Mouse (Mus musculus) embryonic facial prominence, embryonic 13.5 days (tissue): ENCODE results near the gene A230050P20Rik. TPM values are rescaled to one million over a fixed set of nuclear protein-coding genes. Genes with fewer than 3 reads are reported as not detected.

Experiments used
- ATAC-seq: fragments of 200-750 bp; cut with Nextera tagmentation; 2 replicates; pipeline ENCODE4 v1.8.0; 2017; ENCODE audit warnings: low read depth; ENCODE audit not compliant: insufficient number of reproducible peaks, insufficient read depth, low FRiP score, low TSS enrichment
- H3K27ac ChIP-seq: fragments of 300-500 bp; sonication (generic); 2 replicates; pipeline ENCODE4 v1.5.1; 2015; ENCODE audit warnings: moderate library complexity, mild to moderate bottlenecking, inconsistent platforms
- H3K27me3 ChIP-seq: fragments of 300-500 bp; sonication (generic); 2 replicates; pipeline ENCODE4 v1.6.1; 2015; ENCODE audit warnings: mild to moderate bottlenecking, inconsistent platforms
- H3K36me3 ChIP-seq: fragments of 300-500 bp; sonication (generic); 2 replicates; pipeline ENCODE4 v1.6.1; 2015; ENCODE audit warnings: mild to moderate bottlenecking, inconsistent platforms
- H3K4me1 ChIP-seq: fragments of 300-500 bp; sonication (generic); 2 replicates; pipeline ENCODE4 v1.6.1; 2015; ENCODE audit warnings: inconsistent platforms
- H3K4me2 ChIP-seq: fragments of 300-500 bp; sonication (generic); 2 replicates; pipeline ENCODE4 v1.6.1; 2015; ENCODE audit warnings: moderate library complexity, mild to moderate bottlenecking, inconsistent platforms
- H3K4me3 ChIP-seq: fragments of 300-500 bp; sonication (generic); 2 replicates; pipeline ENCODE4 v1.5.1; 2015; ENCODE audit warnings: mild to moderate bottlenecking, inconsistent platforms
- H3K9ac ChIP-seq: fragments of 300-500 bp; sonication (generic); 2 replicates; pipeline ENCODE4 v1.6.1; 2015; ENCODE audit warnings: mild to moderate bottlenecking, inconsistent platforms
- H3K9me3 ChIP-seq: fragments of 300-500 bp; sonication (generic); 2 replicates; pipeline ENCODE4 v1.6.1; 2016; ENCODE audit warnings: inconsistent platforms
- WGBS: fragments of 180-500 bp; shearing (Covaris S2); methylation state at CpG from one replicate; pipeline ENCODE4 v1.1.7; 2015; ENCODE audit warnings: mixed read lengths; 5-methylcytosine and 5-hydroxymethylcytosine counted together
- polyA plus RNA-seq: library from polyadenylated mRNA; unstranded; fragments of >200 nt; fragmentation: Nextera tagmentation; extraction: Ambion mirVana; gene quantifications from 2 replicates; pipeline ENCODE4 v1.2.1, GENCODE M21; 2015

A230050P20Rik gene
- polyA plus RNA-seq, 1 experiment from 2014 or later = 7.5 TPM

DNA sequence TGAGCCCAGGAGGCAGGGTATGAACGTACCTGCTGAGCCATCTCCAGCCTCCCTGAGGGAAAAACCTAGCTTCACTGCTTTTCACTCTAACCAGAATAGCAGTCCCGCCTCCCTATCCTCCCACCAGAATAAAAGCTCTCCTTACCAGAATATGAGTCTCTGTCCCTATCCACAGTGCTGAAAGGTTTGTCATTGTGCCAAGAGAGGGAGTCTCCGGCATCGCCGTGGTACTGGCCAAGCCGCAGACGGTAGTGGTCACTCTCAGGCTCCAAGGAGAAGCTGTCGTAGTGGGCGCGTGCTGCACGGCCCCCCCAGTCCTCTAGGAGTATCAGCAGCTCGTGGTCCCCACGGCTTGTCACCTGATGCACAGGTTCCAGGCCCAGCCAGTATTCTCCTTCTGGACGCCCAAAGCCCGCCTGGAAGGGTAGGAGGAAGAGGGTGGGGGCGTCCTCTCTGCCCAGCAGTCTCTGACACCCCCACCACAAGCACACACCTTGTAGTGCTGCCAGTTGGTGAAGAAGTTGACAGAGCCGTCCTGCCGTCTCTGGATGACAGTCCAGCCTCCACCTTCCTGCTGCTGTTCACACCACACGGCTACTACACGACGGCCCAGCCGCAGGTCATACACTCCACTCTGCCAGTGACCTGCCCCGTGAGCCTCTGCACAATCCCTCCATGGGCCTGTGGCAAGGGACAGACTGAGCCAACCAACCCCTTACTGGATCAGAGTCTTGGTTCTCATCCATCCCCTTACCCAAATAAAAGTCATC is 6.8 kb downstream of the A230050P20Rik start:
- H3K9ac ChIP-seq = peak overlapping the region; percentile 21; the same call in 1 of the 2 replicates
- WGBS = 68% methylated on average over 23 of the region's 23 CpGs
- no peak for ATAC-seq
- H3K27me3 ChIP-seq = peaks cover 15% of the 10 kb centered on the region
- H3K4me1 ChIP-seq = peaks cover 7% of the 10 kb centered on the region
- H3K4me2 ChIP-seq = no peak overlapping the region
- H3K27ac ChIP-seq = no peak overlapping the region
- H3K4me3 ChIP-seq = no peak overlapping the region
- H3K9me3 ChIP-seq = no peaks in the 10 kb centered on the region
- H3K36me3 ChIP-seq = no peaks in the 10 kb centered on the region

DNA sequence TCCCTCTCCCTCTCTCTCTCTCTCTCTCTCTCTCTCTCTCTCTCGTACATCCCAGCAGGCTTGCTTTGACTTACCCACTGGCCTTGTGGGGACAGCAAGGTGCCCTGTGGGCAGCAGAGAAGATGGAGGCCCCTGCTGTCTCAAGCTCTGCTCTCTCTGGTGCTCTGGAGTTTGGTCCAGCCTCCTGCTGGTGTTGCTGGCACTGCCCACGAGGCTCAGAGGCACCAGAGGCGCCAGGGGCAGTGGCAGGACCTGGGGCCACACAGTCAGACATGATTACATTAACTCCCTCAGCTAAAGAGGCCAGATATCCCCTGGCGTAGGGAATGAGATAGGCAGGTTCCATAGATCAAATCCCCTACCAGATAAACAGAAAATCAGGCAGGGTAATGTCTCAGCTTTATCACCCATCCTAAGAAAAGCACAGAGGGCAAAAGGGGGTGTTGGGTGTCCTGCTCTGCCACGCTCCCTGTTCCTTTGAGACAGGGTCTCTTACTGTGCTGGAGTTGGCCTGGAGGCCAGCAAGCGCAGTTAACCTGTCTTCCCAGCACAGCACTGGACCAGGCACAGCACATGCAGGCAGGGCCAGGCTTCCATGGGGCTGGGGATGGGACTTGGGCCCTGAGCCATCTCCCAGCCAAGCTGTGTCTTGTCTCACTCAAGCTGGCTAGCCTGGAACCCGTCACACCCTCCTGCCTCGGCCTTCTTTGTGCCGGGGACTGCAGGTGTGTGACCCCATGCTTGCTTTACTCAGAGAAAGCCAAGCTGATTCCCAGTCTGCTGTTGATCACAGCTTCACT is 8.1 kb downstream of the A230050P20Rik start:
- Histone ChIP-seq H3K4me3 (no peak overlapping the region), H3K4me2 (no peak overlapping the region), H3K27me3 (peaks cover 2% of the 10 kb centered on the region; the same call in 1 of the 2 replicates), H3K36me3 (no peaks in the 10 kb centered on the region), H3K9me3 (no peaks in the 10 kb centered on the region), H3K27ac (no peak overlapping the region), H3K9ac (no peak overlapping the region), H3K4me1 (peaks cover 7% of the 10 kb centered on the region)
- no peak for ATAC-seq
- WGBS = 63% methylated on average over 9 of the region's 9 CpGs

- ATAC-seq = no peak
- Histone ChIP-seq H3K27me3 (no peaks in the 10 kb centered on the region), H3K36me3 (no peaks in the 10 kb centered on the region), H3K4me1 (peaks cover 7% of the 10 kb centered on the region), H3K4me3 (peak overlapping the region; percentile 49), H3K9me3 (no peaks in the 10 kb centered on the region), H3K27ac (peak overlapping the region; percentile 55), H3K4me2 (peak overlapping the region; percentile 66), H3K9ac (peak overlapping the region; percentile 49)
- WGBS = 37% methylated on average over 14 of the region's 14 CpGs
These were observed 8.9 kb downstream of the A230050P20Rik start for GRCm38 (mm10) chr9:20877118-20878040.

- Histone ChIP-seq H3K9me3 (no peaks in the 10 kb centered on the region), H3K27ac (peak overlapping the region; percentile 93), H3K9ac (peak overlapping the region; percentile 80), H3K4me1 (peaks cover 7% of the 10 kb centered on the region), H3K27me3 (no peaks in the 10 kb centered on the region), H3K36me3 (no peaks in the 10 kb centered on the region), H3K4me2 (peak overlapping the region; percentile 66), H3K4me3 (peak overlapping the region; percentile 49)
- peak; percentile 96 for ATAC-seq
- under 1% methylated on average over 69 of the region's 69 CpGs for WGBS
These were observed 9.7 kb downstream of the A230050P20Rik start for GRCm38 (mm10) chr9:20878041-20878709.

DNA sequence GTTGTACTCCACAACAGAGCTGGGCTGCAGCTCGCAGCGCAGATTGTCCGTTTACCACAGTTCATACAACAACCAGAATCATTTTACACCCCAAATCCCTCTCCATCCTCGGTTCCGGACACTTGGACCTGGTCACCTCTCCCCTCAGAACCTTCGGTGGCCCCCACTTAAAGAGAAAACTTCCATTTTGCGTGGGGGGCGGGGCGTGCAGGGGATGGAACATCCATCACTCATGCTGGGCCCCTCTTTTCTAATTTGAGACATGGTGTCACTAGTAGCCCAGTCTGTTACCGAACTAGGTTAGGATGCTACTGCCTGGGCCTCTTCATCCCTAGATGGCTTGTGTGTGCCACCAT is 10.2 kb downstream of the A230050P20Rik start:
- 17% methylated on average over 10 of the region's 10 CpGs for WGBS
- Histone ChIP-seq H3K9ac (peak overlapping the region; percentile 80), H3K27ac (peak overlapping the region; percentile 93), H3K4me1 (peaks cover 7% of the 10 kb centered on the region), H3K4me2 (peak overlapping the region; percentile 66), H3K27me3 (no peaks in the 10 kb centered on the region), H3K9me3 (no peaks in the 10 kb centered on the region), H3K36me3 (no peaks in the 10 kb centered on the region), H3K4me3 (peak overlapping the region; percentile 49)
- no peak for ATAC-seq

DNA sequence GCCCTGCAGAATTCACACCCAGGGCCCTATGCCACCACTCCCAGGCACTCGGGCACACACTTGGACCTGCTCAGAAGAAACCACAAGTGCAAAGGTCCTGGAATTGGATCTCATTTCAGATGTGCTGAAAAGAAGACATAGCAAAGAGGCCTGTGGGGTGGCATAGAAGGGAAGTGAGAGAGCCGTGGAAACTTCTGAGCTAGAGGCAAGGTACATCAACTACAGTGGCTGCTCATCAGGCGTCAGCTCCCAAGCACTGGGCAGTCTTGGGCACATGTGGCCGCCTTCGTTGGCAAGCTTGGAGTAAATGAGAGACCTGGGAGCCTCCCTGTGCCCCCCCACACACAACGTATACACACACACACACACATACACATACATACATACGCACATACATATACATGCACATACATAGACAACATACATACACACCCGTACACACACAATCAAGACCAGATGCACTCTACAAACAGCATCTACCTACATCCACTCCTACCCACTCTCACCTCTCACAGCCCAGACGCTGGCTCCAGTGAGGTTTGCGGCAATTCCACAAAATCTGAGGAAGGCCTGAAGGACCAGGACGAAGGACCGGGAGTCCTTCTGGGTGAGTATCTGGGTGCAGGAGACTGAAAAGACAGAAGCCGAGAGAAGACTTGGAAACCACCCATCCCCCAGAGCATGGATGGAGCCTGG is 10.8 kb downstream of the A230050P20Rik start, which contains the start of gene Angptl6:
TSS of gene Angptl6 (minus strand) at position 631 of the 696 bp plus-strand sequence.
- no peaks in the 10 kb centered on the region for H3K27me3 ChIP-seq
- peaks cover 7% of the 10 kb centered on the region for H3K4me1 ChIP-seq
- H3K27ac ChIP-seq = peak within 1 kb of the TSS; percentile 93
- peak within 1 kb of the TSS; percentile 80 for H3K9ac ChIP-seq
- ATAC-seq = no peak
- peak within 1 kb of the TSS; percentile 66 for H3K4me2 ChIP-seq
- peak within 1 kb of the TSS; percentile 49 for H3K4me3 ChIP-seq
- no peaks in the 10 kb centered on the region for H3K9me3 ChIP-seq
- 87% methylated on average over 13 of the region's 13 CpGs for WGBS
- no peaks in the 10 kb centered on the region for H3K36me3 ChIP-seq

- peaks cover 11% of the 10 kb centered on the region for H3K4me1 ChIP-seq
- no peaks in the 10 kb centered on the region for H3K27me3 ChIP-seq
- ATAC-seq = no peak
- 97% methylated on average over 2 of the region's 2 CpGs for WGBS
- H3K9ac ChIP-seq = no peak overlapping the region
- H3K27ac ChIP-seq = no peak overlapping the region
- H3K4me3 ChIP-seq = no peak overlapping the region
- no peak overlapping the region for H3K4me2 ChIP-seq
- peaks cover 3% of the 10 kb centered on the region; the same call in 1 of the 2 replicates for H3K9me3 ChIP-seq
- peaks cover 23% of the 10 kb centered on the region for H3K36me3 ChIP-seq
These were observed 18.1 kb downstream of the A230050P20Rik start for GRCm38 (mm10) chr9:20886563-20886962.

DNA sequence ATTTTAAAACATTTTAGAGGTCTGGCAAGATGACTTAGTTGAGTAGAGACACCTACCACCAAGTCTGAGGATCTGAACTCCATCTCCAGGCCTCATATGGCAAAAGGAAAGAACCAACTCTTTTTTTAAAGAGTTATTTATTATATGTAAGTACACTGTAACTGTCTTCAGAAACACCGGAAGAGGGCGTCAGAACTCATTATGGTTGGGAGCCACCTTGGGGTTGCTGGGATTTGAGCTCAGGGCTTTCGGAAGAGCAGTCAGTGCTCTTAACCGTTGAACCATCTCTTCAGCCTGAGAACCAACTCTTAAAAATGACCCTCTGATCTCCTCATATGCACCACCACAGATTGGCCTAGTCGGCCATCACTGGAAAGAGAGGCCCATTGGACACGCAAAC is 18.7 kb downstream of the A230050P20Rik start:
- peaks cover 11% of the 10 kb centered on the region for H3K4me1 ChIP-seq
- peak overlapping the region; percentile 82; the same call in 1 of the 2 replicates for H3K4me2 ChIP-seq
- no peak overlapping the region for H3K4me3 ChIP-seq
- 83% methylated on average over 6 of the region's 6 CpGs for WGBS
- no peak overlapping the region for H3K9ac ChIP-seq
- H3K36me3 ChIP-seq = peaks cover 29% of the 10 kb centered on the region
- no peaks in the 10 kb centered on the region for H3K27me3 ChIP-seq
- peaks cover 3% of the 10 kb centered on the region; the same call in 1 of the 2 replicates for H3K9me3 ChIP-seq
- H3K27ac ChIP-seq = peak overlapping the region; percentile 95; the same call in 1 of the 2 replicates
- ATAC-seq = no peak

DNA sequence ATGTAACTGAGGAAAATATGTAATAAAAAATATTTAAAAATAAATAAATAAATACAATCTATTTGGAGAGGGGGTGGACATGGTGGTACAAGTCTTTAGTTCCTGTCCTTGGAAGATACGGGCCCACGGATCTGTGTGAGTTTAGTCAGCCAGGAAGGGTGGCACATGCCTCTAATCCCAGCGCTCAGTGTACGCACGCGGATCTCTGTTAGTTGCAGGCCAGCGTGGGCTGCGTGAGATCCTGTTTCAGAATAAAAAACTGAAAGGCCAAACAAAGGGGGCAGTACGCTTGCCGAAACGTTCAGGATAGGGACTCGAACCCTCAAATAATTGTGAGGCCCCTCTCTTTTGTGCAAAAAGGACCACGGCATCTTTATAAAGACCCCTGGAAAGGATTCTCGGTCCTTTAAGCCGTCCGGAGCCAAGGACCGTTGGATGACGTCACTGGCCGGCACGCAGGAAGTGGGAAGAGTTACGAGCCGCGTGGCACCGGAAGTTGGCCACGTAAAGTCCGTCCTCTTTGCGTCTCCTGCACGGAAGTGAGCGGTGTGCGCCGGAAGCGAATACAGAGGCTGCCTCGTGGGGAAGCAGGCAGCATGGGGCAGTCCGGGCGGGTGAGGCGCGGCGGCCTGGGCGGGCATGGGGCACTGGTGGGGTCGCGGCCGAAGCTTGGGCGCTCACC is 19.4 kb downstream of the A230050P20Rik start, which contains the start of gene Ppan:
TSS of gene Ppan (plus strand) at position 472 of the 682 bp plus-strand sequence.
- H3K9ac ChIP-seq = peak within 1 kb of the TSS; percentile 91
- ATAC-seq = peak; percentile 92
- under 1% methylated on average over 43 of the region's 43 CpGs for WGBS
- peaks cover 11% of the 10 kb centered on the region for H3K4me1 ChIP-seq
- H3K4me3 ChIP-seq = peak within 1 kb of the TSS; percentile 97
- peaks cover 3% of the 10 kb centered on the region; the same call in 1 of the 2 replicates for H3K9me3 ChIP-seq
- peak within 1 kb of the TSS; percentile 82 for H3K4me2 ChIP-seq
- no peaks in the 10 kb centered on the region for H3K27me3 ChIP-seq
- peak within 1 kb of the TSS; percentile 95 for H3K27ac ChIP-seq
- H3K36me3 ChIP-seq = peaks cover 36% of the 10 kb centered on the region

DNA sequence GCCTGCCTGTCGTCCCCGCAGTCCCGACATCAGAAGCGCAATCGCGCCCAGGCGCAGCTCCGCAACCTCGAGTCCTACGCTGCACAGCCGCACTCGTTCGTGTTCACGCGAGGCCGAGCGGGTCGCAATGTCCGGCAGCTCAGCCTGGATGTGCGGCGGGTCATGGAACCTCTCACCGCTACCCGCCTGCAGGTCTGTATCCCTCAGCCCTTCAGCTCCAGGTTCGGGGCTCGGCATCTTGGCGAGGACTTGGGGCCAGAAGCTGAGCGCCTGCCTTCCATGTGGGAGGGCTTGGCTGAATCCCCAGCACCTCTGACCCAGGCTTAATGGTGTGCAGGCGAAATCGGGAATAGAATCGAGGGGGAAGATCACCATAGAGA is 19.9 kb downstream of the A230050P20Rik start:
- peak overlapping the region; percentile 91 for H3K9ac ChIP-seq
- peak overlapping the region; percentile 95 for H3K27ac ChIP-seq
- peaks cover 41% of the 10 kb centered on the region for H3K36me3 ChIP-seq
- peak overlapping the region; percentile 82 for H3K4me2 ChIP-seq
- H3K9me3 ChIP-seq = peaks cover 3% of the 10 kb centered on the region; the same call in 1 of the 2 replicates
- H3K4me3 ChIP-seq = peak overlapping the region; percentile 97
- ATAC-seq = no peak
- no peaks in the 10 kb centered on the region for H3K27me3 ChIP-seq
- peaks cover 11% of the 10 kb centered on the region for H3K4me1 ChIP-seq
- under 1% methylated on average over 30 of the region's 30 CpGs for WGBS
